Mouse (Mus musculus) thymus, postnatal 25 days (tissue): ENCODE data around the gene Churc1.
"Not testable (repeated sequence)": the region's sequence is repeated elsewhere in the genome, so short reads cannot be mapped to it uniquely, and the experiment has no call there.

Experiments used
- DNase-seq: peaks from one replicate; pipeline ENCODE4 v3.0.0; 2022

The Churc1 gene

GRCm38 (mm10) chr12:76765354-76765851 is at the start of gene Churc1, which contains the start of gene Fntb:
Gene Churc1, plus strand, starts transcription at chr12:76765538.
Gene Fntb, plus strand, starts transcription at chr12:76765589.
- DNase-seq, result peak; percentile 95

- DNase-seq, result no peak
Measured at GRCm38 (mm10) chr12:76718384-76718783, 47.0 kb upstream of the Churc1 start.

- no peak for DNase-seq
Measured at GRCm38 (mm10) chr12:76720572-76720971, 44.8 kb upstream of the Churc1 start.

- DNase-seq, result no peak
Measured at GRCm38 (mm10) chr12:76722026-76722425, 43.3 kb upstream of the Churc1 start.

GRCm38 (mm10) chr12:76727955-76728354 is 37.4 kb upstream of the Churc1 start:
- DNase-seq, result no peak

- no peak for DNase-seq
Measured at GRCm38 (mm10) chr12:76750866-76751459, 14.4 kb upstream of the Churc1 start.

- DNase-seq, result peak; percentile 65
Measured at GRCm38 (mm10) chr12:76752652-76753318, 12.6 kb upstream of the Churc1 start.

- peak; percentile 9 for DNase-seq
Measured at GRCm38 (mm10) chr12:76765901-76766630, 728 bp downstream of the Churc1 start.

- no peak for DNase-seq
Measured at GRCm38 (mm10) chr12:76770841-76771500, 5.6 kb downstream of the Churc1 start.

GRCm38 (mm10) chr12:76771540-76771939 is 6.2 kb downstream of the Churc1 start:
- DNase-seq, result no peak

GRCm38 (mm10) chr12:76774652-76775051 is 9.3 kb downstream of the Churc1 start:
- no peak for DNase-seq

- no peak for DNase-seq
Measured at GRCm38 (mm10) chr12:76775132-76775531, 9.8 kb downstream of the Churc1 start.

GRCm38 (mm10) chr12:76776898-76777297 is 11.6 kb downstream of the Churc1 start:
- DNase-seq, result no peak

GRCm38 (mm10) chr12:76777845-76778244 is 12.5 kb downstream of the Churc1 start:
- DNase-seq, result no peak

GRCm38 (mm10) chr12:76778305-76779083 is 13.2 kb downstream of the Churc1 start:
- peak; percentile 42 for DNase-seq

GRCm38 (mm10) chr12:76779951-76780350 is 14.6 kb downstream of the Churc1 start:
- DNase-seq, result no peak

- DNase-seq, result no peak
Measured at GRCm38 (mm10) chr12:76780639-76781468, 15.5 kb downstream of the Churc1 start.

- no peak for DNase-seq
Measured at GRCm38 (mm10) chr12:76784056-76784619, 18.8 kb downstream of the Churc1 start.

GRCm38 (mm10) chr12:76790446-76791084 is 25.2 kb downstream of the Churc1 start:
- no peak for DNase-seq

- DNase-seq, result not testable (repeated sequence)
Measured at GRCm38 (mm10) chr12:76792540-76792939, 27.2 kb downstream of the Churc1 start.
